Comparison of ENCODE assay signal across 19 mouse cellular contexts in genomic region chr11:120049067-120049466, GRCm38 (mm10). TPM values are rescaled to one million over a fixed set of nuclear protein-coding genes. Genes with fewer than 3 reads are reported as not detected.
DNase-seq lines count a peak whose midpoint lies in the region; ATAC-seq and TF ChIP-seq lines count a peak whose summit lies in the region.
"Had no signal": no experiment of that assay in that cellular context is flagged by ENCODE, and none has a peak within 500 bp of the region (broad histone marks: within the 10 kb centered on the region; RNA-seq: fewer than 3 reads in every experiment).

No protein-coding gene starts in this region.

- in situ Hi-C loops in Patski (cut with MboI; ENCODE audit: low pct_unique_long_range_greater_than_20kb) = no loop called here

- no peak for ATAC-seq in kidney, embryonic 16.5 days (ENCODE audit: low FRiP score, low TSS enrichment)
- ATAC-seq in midbrain, embryonic 16.5 days = no peak
- no peak for ATAC-seq in midbrain, embryonic 14.5 days (ENCODE audit: low FRiP score, low TSS enrichment)
- ATAC-seq in Patski = peak; percentile 14

- no peak for TF ChIP-seq POLR2A in myocyte (IDR thresholded peaks at IDR 0.05; ENCODE audit: insufficient read length, low read depth)

- H3K36me3 ChIP-seq in kidney, embryonic 16.5 days (ENCODE audit: insufficient read depth, low read length) = no peaks in the 10 kb centered on the region
- H3K36me3 ChIP-seq in midbrain, embryonic 16.5 days (ENCODE audit: control insufficient read depth, insufficient read depth, low read length) = no peaks in the 10 kb centered on the region
- no peaks in the 10 kb centered on the region for H3K36me3 ChIP-seq in midbrain, embryonic 14.5 days (ENCODE audit: control insufficient read depth, insufficient read depth, low read length)
- H3K36me3 ChIP-seq in myocyte (ENCODE audit: control insufficient read depth, insufficient read depth) = no peaks in the 10 kb centered on the region
- no peaks in the 10 kb centered on the region for H3K36me3 ChIP-seq in limb, embryonic 10.5 days
- H3K36me3 ChIP-seq: embryonic facial prominence, embryonic 15.5 days; forebrain, embryonic 10.5 days; G1E; heart, embryonic 13.5 days; limb, embryonic 15.5 days; liver, embryonic 15.5 days; midbrain, embryonic 12.5 days had no signal

- CTCF ChIA-PET in Patski (lab: Charles Lee) = interaction anchor here (1.4 to 1.5 kb wide), 2 partner anchors 13 to 16 kb away, joined by 3 to 5 read pairs; no protein-coding TSS in a partner anchor

- H3K4me2 ChIP-seq in kidney, embryonic 16.5 days (replicated peaks; ENCODE audit: low read depth, low read length) = no peak overlapping the region
- peak overlapping the region; percentile 95; the same call in 1 of the 2 replicates for H3K4me2 ChIP-seq in midbrain, embryonic 16.5 days (ENCODE audit: low read length)
- no peak overlapping the region for H3K4me2 ChIP-seq in midbrain, embryonic 14.5 days (ENCODE audit: low read length)
- no peak overlapping the region for H3K4me2 ChIP-seq in myocyte (ENCODE audit: low read depth)
- H3K4me2 ChIP-seq: liver, embryonic 15.5 days had no signal

- no peak overlapping the region for H3K27ac ChIP-seq in kidney, embryonic 16.5 days (ENCODE audit: low read length)
- no peak overlapping the region for H3K27ac ChIP-seq in midbrain, embryonic 16.5 days (ENCODE audit: low read length)
- H3K27ac ChIP-seq in midbrain, embryonic 14.5 days (replicated peaks; ENCODE audit: low read depth, low read length) = no peak overlapping the region
- H3K27ac ChIP-seq in limb, embryonic 10.5 days = no peak overlapping the region
- H3K27ac ChIP-seq: embryonic facial prominence, embryonic 15.5 days; heart, embryonic 13.5 days; limb, embryonic 15.5 days; liver, embryonic 15.5 days; macrophage; midbrain, embryonic 12.5 days; stomach, postnatal 0 days had no signal

- peaks cover 32% of the 10 kb centered on the region for H3K4me1 ChIP-seq in kidney, embryonic 16.5 days (ENCODE audit: insufficient read depth, low read length)
- H3K4me1 ChIP-seq in midbrain, embryonic 16.5 days (ENCODE audit: control insufficient read depth, insufficient read depth, low read length) = peaks cover 33% of the 10 kb centered on the region
- H3K4me1 ChIP-seq in midbrain, embryonic 14.5 days (ENCODE audit: control insufficient read depth, insufficient read depth, low read length) = peaks cover 39% of the 10 kb centered on the region
- H3K4me1 ChIP-seq in limb, embryonic 10.5 days = peaks cover 49% of the 10 kb centered on the region

- H3K79me2 ChIP-seq in myocyte (ENCODE audit: control insufficient read depth, insufficient read depth) = no peaks in the 10 kb centered on the region

- POLR2A ChIA-PET in Patski (lab: Charles Lee) = no interaction called here

- peak; percentile 30 for DNase-seq in kidney, adult 18-20 months
- no peak for DNase-seq in midbrain, embryonic 14.5 days
- DNase-seq in Patski (ENCODE audit: low read depth, low spot score) = no peak
- DNase-seq in limb, embryonic 10.5 days (ENCODE audit: low spot score) = no peak
- DNase-seq: adrenal gland, postnatal 36 days; cerebellum, adult 11-12 months; cerebellum, postnatal 36 days had no signal

- no peak overlapping the region for H3ac ChIP-seq in myocyte (ENCODE audit: control insufficient read depth, insufficient read length)

- no peaks in the 10 kb centered on the region for H3K9me3 ChIP-seq in kidney, embryonic 16.5 days (ENCODE audit: low read length)
- no peaks in the 10 kb centered on the region for H3K9me3 ChIP-seq in midbrain, embryonic 16.5 days (replicated peaks; ENCODE audit: control insufficient read depth, low read length, poor library complexity, severe bottlenecking)
- H3K9me3 ChIP-seq in midbrain, embryonic 14.5 days (ENCODE audit: control insufficient read depth, low read length) = no peaks in the 10 kb centered on the region
- H3K9me3 ChIP-seq in limb, embryonic 10.5 days (replicated peaks) = no peaks in the 10 kb centered on the region
- H3K9me3 ChIP-seq: embryonic facial prominence, embryonic 15.5 days; forebrain, embryonic 10.5 days; G1E; heart, embryonic 13.5 days; limb, embryonic 15.5 days; liver, embryonic 15.5 days; midbrain, embryonic 12.5 days had no signal

- H3K4me3 ChIP-seq in kidney, embryonic 16.5 days (ENCODE audit: low read length) = no peak overlapping the region
- H3K4me3 ChIP-seq in midbrain, embryonic 16.5 days (ENCODE audit: low read depth, low read length) = no peak overlapping the region
- H3K4me3 ChIP-seq in midbrain, embryonic 14.5 days (replicated peaks; ENCODE audit: low read depth, low read length) = no peak overlapping the region
- no peak overlapping the region for H3K4me3 ChIP-seq in myocyte
- H3K4me3 ChIP-seq in limb, embryonic 10.5 days = no peak overlapping the region
- H3K4me3 ChIP-seq: heart, embryonic 13.5 days; liver, embryonic 15.5 days had no signal

- no peak for TF ChIP-seq CTCF in Patski (IDR thresholded peaks at IDR 0.05)

- WGBS in kidney, embryonic 16.5 days = 78% methylated on average over 8 of the region's 8 CpGs
- 78% methylated on average over 8 of the region's 8 CpGs for WGBS in midbrain, embryonic 16.5 days
- WGBS in midbrain, embryonic 14.5 days = 83% methylated on average over 8 of the region's 8 CpGs
- WGBS in limb, embryonic 10.5 days = 84% methylated on average over 8 of the region's 8 CpGs

- H3K9ac ChIP-seq in kidney, embryonic 16.5 days (replicated peaks; ENCODE audit: low read length) = no peak overlapping the region
- H3K9ac ChIP-seq in midbrain, embryonic 16.5 days (ENCODE audit: low read depth, low read length) = 0 out of 2 replicates have a peak overlapping the region, but pooled peaks have one; percentile 26
- H3K9ac ChIP-seq in midbrain, embryonic 14.5 days (replicated peaks; ENCODE audit: low read length) = no peak overlapping the region
- H3K9ac ChIP-seq: embryonic facial prominence, embryonic 15.5 days; heart, embryonic 13.5 days; limb, embryonic 15.5 days; liver, embryonic 15.5 days had no signal

- peaks cover 23% of the 10 kb centered on the region for H3K27me3 ChIP-seq in kidney, embryonic 16.5 days (ENCODE audit: insufficient read depth, low read length)
- H3K27me3 ChIP-seq in midbrain, embryonic 16.5 days (ENCODE audit: control insufficient read depth, insufficient read depth, low read depth, low read length) = no peaks in the 10 kb centered on the region
- no peaks in the 10 kb centered on the region; the same call in 1 of the 2 replicates for H3K27me3 ChIP-seq in midbrain, embryonic 14.5 days (ENCODE audit: control insufficient read depth, insufficient read depth, low read length)
- H3K27me3 ChIP-seq in Patski (no peaks in the 10 kb centered on the region), myocyte (ENCODE audit: control insufficient read depth, insufficient read depth, insufficient read length) (peaks cover 66% of the 10 kb centered on the region)
- H3K27me3 ChIP-seq in limb, embryonic 10.5 days (ENCODE audit: low read depth, poor library complexity, severe bottlenecking) = peaks cover 75% of the 10 kb centered on the region

TF ChIP-seq in myocyte, 11 proteins besides CTCF, POLR2A, EP300 and RAD21 (continues in another document):
- TF ChIP-seq POLR2AphosphoS2 (IDR thresholded peaks at IDR 0.05; ENCODE audit: insufficient read length, low read depth) = no peak
- TF ChIP-seq SRF (IDR thresholded peaks at IDR 0.05; ENCODE audit: control insufficient read depth, insufficient read length, low read depth) = no peak
- peak in 2 of 3 experiments; percentile 36 to 58 for TF ChIP-seq MYOD1 (IDR thresholded peaks at IDR 0.05; ENCODE audit: control insufficient read depth in 1 of 3, insufficient read length in 2 of 3, low read depth in 2 of 3)
- peak; percentile 45 for TF ChIP-seq TCF3 (IDR thresholded peaks at IDR 0.05; ENCODE audit: insufficient read length, low read depth)
- TF ChIP-seq USF1 (IDR thresholded peaks at IDR 0.05; ENCODE audit: low read depth) = peak; percentile 25
- no peak for TF ChIP-seq REST (IDR thresholded peaks at IDR 0.05; ENCODE audit: insufficient read depth, insufficient read length)
- no peak for TF ChIP-seq E2F4 (IDR thresholded peaks at IDR 0.05; ENCODE audit: insufficient read depth)
- TF ChIP-seq TCF12 (IDR thresholded peaks at IDR 0.05; ENCODE audit: insufficient read depth, poor library complexity, severe bottlenecking) = peak; percentile 8
- TF ChIP-seq MAX (IDR thresholded peaks at IDR 0.05; ENCODE audit: low read depth) = no peak

RNA-seq across cellular contexts. Expression of gene Aatk, which starts 2.1 kb away (rescaled TPM):
- 1.7 and 2.0 TPM in 2 replicates for polyA plus RNA-seq in kidney, embryonic 16.5 days (2015; fragmentation: Nextera tagmentation; extraction: Ambion mirVana)
- polyA plus RNA-seq in midbrain, embryonic 16.5 days (2015; fragmentation: Nextera tagmentation; extraction: Ambion mirVana) = 42.3 and 46.5 TPM in 2 replicates
- polyA plus RNA-seq in midbrain, embryonic 14.5 days (2014; fragmentation: Nextera tagmentation; extraction: Ambion mirVana) = 34.6 and 36.1 TPM in 2 replicates
- polyA plus RNA-seq in Patski (2021) = 0.09 TPM
- polyA plus RNA-seq in myocyte (2012; fragmentation: generic; extraction: Trizol) = 0.26 TPM
- polyA plus RNA-seq in limb, embryonic 10.5 days (2016; fragmentation: Nextera tagmentation; extraction: Ambion mirVana) = 0.78 and 1.7 TPM in 2 replicates
- polyA plus RNA-seq: G1E had no signal

RNA-seq across cellular contexts. Expression of gene Cep131, which starts 37.6 kb away (rescaled TPM):
- polyA plus RNA-seq in kidney, embryonic 16.5 days (2015; fragmentation: Nextera tagmentation; extraction: Ambion mirVana) = 26.6 and 27.9 TPM in 2 replicates
- 29.5 and 30.4 TPM in 2 replicates for polyA plus RNA-seq in midbrain, embryonic 16.5 days (2015; fragmentation: Nextera tagmentation; extraction: Ambion mirVana)
- polyA plus RNA-seq in midbrain, embryonic 14.5 days (2014; fragmentation: Nextera tagmentation; extraction: Ambion mirVana) = 27.6 and 31.9 TPM in 2 replicates
- polyA plus RNA-seq in Patski (2021) = 36.8 TPM
- polyA plus RNA-seq in myocyte (2012; fragmentation: generic; extraction: Trizol) = 12.2 TPM
- 46.7 and 55.2 TPM in 2 replicates for polyA plus RNA-seq in limb, embryonic 10.5 days (2016; fragmentation: Nextera tagmentation; extraction: Ambion mirVana)

RNA-seq across cellular contexts. Expression of gene Tepsin, which starts 49.5 kb away (rescaled TPM):
- 22.0 and 24.9 TPM in 2 replicates for polyA plus RNA-seq in kidney, embryonic 16.5 days (2015; fragmentation: Nextera tagmentation; extraction: Ambion mirVana)
- 20.7 and 21.3 TPM in 2 replicates for polyA plus RNA-seq in midbrain, embryonic 16.5 days (2015; fragmentation: Nextera tagmentation; extraction: Ambion mirVana)
- 15.9 and 18.0 TPM in 2 replicates for polyA plus RNA-seq in midbrain, embryonic 14.5 days (2014; fragmentation: Nextera tagmentation; extraction: Ambion mirVana)
- polyA plus RNA-seq in Patski (2021) = 19.7 TPM
- 10.3 TPM for polyA plus RNA-seq in myocyte (2012; fragmentation: generic; extraction: Trizol)
- 21.4 and 23.0 TPM in 2 replicates for polyA plus RNA-seq in limb, embryonic 10.5 days (2016; fragmentation: Nextera tagmentation; extraction: Ambion mirVana)

RNA-seq across cellular contexts. Expression of gene Ndufaf8, which starts 49.7 kb away (rescaled TPM):
- 89.2 and 98.9 TPM in 2 replicates for polyA plus RNA-seq in kidney, embryonic 16.5 days (2015; fragmentation: Nextera tagmentation; extraction: Ambion mirVana)
- 41.4 and 46.8 TPM in 2 replicates for polyA plus RNA-seq in midbrain, embryonic 16.5 days (2015; fragmentation: Nextera tagmentation; extraction: Ambion mirVana)
- polyA plus RNA-seq in midbrain, embryonic 14.5 days (2014; fragmentation: Nextera tagmentation; extraction: Ambion mirVana) = 61.2 and 61.3 TPM in 2 replicates
- 57.3 TPM for polyA plus RNA-seq in Patski (2021)
- polyA plus RNA-seq in myocyte (2012; fragmentation: generic; extraction: Trizol) = 56.7 TPM
- 78.5 and 83.8 TPM in 2 replicates for polyA plus RNA-seq in limb, embryonic 10.5 days (2016; fragmentation: Nextera tagmentation; extraction: Ambion mirVana)

Comparison
In these comparisons a context has a peak if more than half of its experiments do, and no peak if none do; other contexts are left out.
1. RNA of gene Aatk, which starts 2.1 kb away (polyA plus RNA-seq): 42.3 to 46.5 TPM in midbrain, embryonic 16.5 days and 34.6 to 36.1 TPM in midbrain, embryonic 14.5 days; 1.7 to 2.0 TPM in kidney, embryonic 16.5 days, 0.78 to 1.7 TPM in limb, embryonic 10.5 days, 0.26 TPM in myocyte (single experiment) and 0.09 TPM in Patski (single experiment); every median in the first group is over 10 times any median in the second.